In genomic region chr3:57973546-57973945, GRCm38 (mm10) we compare ENCODE assay signal across 22 mouse cellular contexts.
"Had no signal": no experiment of that assay in that cellular context is flagged by ENCODE, and none has a peak within 500 bp of the region (broad histone marks: within the 10 kb centered on the region; RNA-seq: fewer than 3 reads in every experiment).

No protein-coding gene starts in this region.

- H3K9ac ChIP-seq: limb, embryonic 12.5 days; limb, embryonic 15.5 days; liver, embryonic 14.5 days; liver, postnatal 0 days; lung, embryonic 14.5 days; midbrain, embryonic 15.5 days; neural tube, embryonic 12.5 days; neural tube, embryonic 15.5 days had no signal

- H3K36me3 ChIP-seq: limb, embryonic 12.5 days; limb, embryonic 15.5 days; midbrain, embryonic 10.5 days; midbrain, embryonic 15.5 days; neural tube, embryonic 12.5 days; neural tube, embryonic 15.5 days had no signal

- H3K27me3 ChIP-seq: limb, embryonic 12.5 days; limb, embryonic 15.5 days; megakaryocyte, embryonic 14.5 days; midbrain, embryonic 15.5 days; neural tube, embryonic 12.5 days; neural tube, embryonic 15.5 days had no signal

- H3K4me3 ChIP-seq: limb, embryonic 12.5 days; limb, embryonic 15.5 days; megakaryocyte, embryonic 14.5 days; midbrain, embryonic 10.5 days; midbrain, embryonic 15.5 days; neural tube, embryonic 12.5 days; neural tube, embryonic 15.5 days had no signal

- H3K4me1 ChIP-seq: limb, embryonic 12.5 days; megakaryocyte, embryonic 14.5 days; midbrain, embryonic 15.5 days; neural tube, embryonic 12.5 days had no signal

- H3K4me2 ChIP-seq: limb, embryonic 12.5 days; limb, embryonic 15.5 days; liver, embryonic 11.5 days; lung, embryonic 14.5 days; midbrain, embryonic 15.5 days; neural tube, embryonic 12.5 days; neural tube, embryonic 15.5 days had no signal

- H3K27ac ChIP-seq: limb, embryonic 12.5 days; limb, embryonic 15.5 days; liver, embryonic 14.5 days; macrophage; midbrain, embryonic 10.5 days; midbrain, embryonic 15.5 days; neural tube, embryonic 12.5 days had no signal

- DNase-seq: kidney, adult 11 months; kidney, adult 8-10 months; kidney, postnatal 14 days; left cerebral cortex, postnatal 4 days; liver, postnatal 0 days; lung, embryonic 14.5 days; right cerebral cortex, adult 18-20 months; right cerebral cortex, postnatal 14 days; spleen, adult 18-20 months; thymus, adult 18-20 months; thymus, postnatal 4 days had no signal

- ATAC-seq: liver, postnatal 0 days; lung, postnatal 0 days; midbrain, embryonic 15.5 days had no signal

- H3K9me3 ChIP-seq: limb, embryonic 12.5 days; limb, embryonic 15.5 days; midbrain, embryonic 10.5 days; midbrain, embryonic 15.5 days; neural tube, embryonic 12.5 days; neural tube, embryonic 15.5 days had no signal
